Mouse (Mus musculus) ES-Bruce4 (cell line): ENCODE measurements at regions not wholly inside any gene's neighbourhood (a gene's known extent, or its start where the extent isn't known, plus 50 kb on each side); places are given as distances from the start of the nearest gene placed in this dataset.

ENCODE experiments used
- CTCF ChIP-seq: IDR thresholded peaks from one replicate; pipeline ENCODE4 v1.8.1; 2011; ENCODE audit warnings: low read depth, low read length
- EP300 ChIP-seq: IDR thresholded peaks from 2 replicates; pipeline ENCODE4 v1.6.1; 2011; ENCODE audit warnings: low read depth, low read length; ENCODE audit not compliant: insufficient read depth
- POLR2A ChIP-seq: IDR thresholded peaks from one replicate; pipeline ENCODE4 v1.8.1; 2011; ENCODE audit warnings: low read length; ENCODE audit not compliant: insufficient read depth

DNA sequence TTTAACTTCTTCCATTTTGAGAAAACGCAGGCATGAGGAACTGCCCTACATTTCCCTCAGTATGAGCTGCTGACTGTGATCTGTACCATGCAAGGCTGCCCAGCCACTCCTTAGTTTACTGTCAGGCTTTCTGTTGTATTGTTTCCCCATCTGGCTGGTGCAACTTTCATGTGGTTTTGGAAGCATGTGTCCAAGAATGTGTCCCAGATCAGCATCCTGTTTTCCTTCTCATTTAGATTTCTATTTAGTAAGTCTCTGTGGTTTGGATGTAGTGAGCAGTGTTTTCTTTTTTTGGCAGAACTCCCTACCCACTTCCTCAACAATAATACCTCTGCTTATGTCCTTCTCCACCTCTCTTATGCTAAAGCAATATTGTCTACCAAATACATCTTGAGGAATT lies 352.5 kb upstream of the Gm5148 start:
- TF ChIP-seq CTCF (no peak), POLR2A (no peak), EP300 (no peak)
